Mouse (Mus musculus): ENCODE measurements around the gene Cdkn2d. TPM values are rescaled to one million over a fixed set of nuclear protein-coding genes. Genes with fewer than 3 reads are reported as not detected.
A peak's percentile ranks its signal among the peaks of the same experiment; 100 is the strongest.
"Not testable (repeated sequence)": the region's sequence is repeated elsewhere in the genome, so short reads cannot be mapped to it uniquely, and the experiment has no call there.

The Cdkn2d gene
- polyA plus RNA-seq, 1 experiment from 2014 or later, result 57.7 TPM

DNA sequence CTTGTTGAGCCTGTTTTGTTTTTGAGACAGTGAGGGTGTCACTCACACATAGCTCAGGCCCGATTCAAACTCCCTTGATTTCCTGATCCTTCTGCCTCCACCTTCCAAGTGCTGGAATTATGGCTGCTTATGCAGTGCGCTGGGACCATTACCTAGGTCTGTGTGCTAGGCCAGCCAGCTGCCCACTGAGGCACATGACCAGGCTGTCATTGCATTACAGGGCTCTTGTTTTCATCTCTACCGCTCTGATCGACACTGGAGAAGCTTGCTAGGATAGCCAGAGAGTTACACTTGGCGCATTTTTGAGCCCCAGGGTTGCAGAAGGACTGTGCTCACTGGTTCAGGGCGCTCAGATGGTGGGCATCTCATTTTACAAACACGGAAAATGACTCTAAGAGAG, 20.5 kb upstream of the Cdkn2d start:
- WGBS, result 14% methylated on average over 7 of the region's 7 CpGs
- peak overlapping the region; percentile 66 for H3K9ac ChIP-seq (ENCODE audit: low read length)
- no peaks in the 10 kb centered on the region for H3K9me3 ChIP-seq (ENCODE audit: control insufficient read depth, low read length)
- no peak overlapping the region for H3K27ac ChIP-seq (ENCODE audit: low read length)
- no peaks in the 10 kb centered on the region for H3K4me1 ChIP-seq (replicated peaks; ENCODE audit: control insufficient read depth, insufficient read depth, low read length)
- H3K27me3 ChIP-seq (ENCODE audit: control insufficient read depth, insufficient read depth, low read depth, low read length), result peaks cover 10% of the 10 kb centered on the region
- no peaks in the 10 kb centered on the region for H3K36me3 ChIP-seq (ENCODE audit: control insufficient read depth, insufficient read depth, low read length)
- peak overlapping the region; percentile 50 for H3K4me2 ChIP-seq (ENCODE audit: low read depth, low read length)
- peak overlapping the region; percentile 56 for H3K4me3 ChIP-seq (ENCODE audit: low read length)
- 0 out of 2 replicates have a peak, but pooled peaks have one; percentile 8 for ATAC-seq (ENCODE audit: low read depth)

DNA sequence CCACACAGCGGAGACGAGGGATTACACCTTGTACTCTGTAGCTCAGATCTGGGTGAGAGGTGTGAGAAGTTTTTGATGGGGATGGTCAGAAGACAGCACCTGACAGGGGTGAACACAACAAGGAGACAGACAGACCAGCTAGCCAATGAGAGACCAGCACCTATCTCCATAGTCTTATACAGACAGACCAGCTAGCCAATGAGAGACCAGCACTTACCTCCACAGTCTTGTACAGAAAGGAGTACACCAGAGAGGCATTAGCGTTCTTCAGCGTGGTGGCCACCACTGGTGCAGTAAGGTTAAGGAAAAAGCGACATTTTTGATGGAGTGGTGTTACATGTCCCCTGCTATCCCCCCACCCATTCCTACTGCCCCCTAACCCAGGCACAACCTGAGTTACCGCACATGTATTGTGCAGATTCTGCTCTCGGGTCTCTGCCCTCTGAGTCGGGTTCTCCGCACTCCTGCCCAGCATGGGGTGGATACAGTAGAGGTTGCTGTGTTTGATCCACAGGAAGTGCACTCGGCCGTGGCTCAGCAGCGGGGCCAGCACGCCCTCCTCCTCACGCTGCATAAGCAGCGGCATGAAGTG, 18.0 kb upstream of the Cdkn2d start:
- H3K4me3 ChIP-seq (ENCODE audit: low read length), result no peak overlapping the region
- no peak for ATAC-seq (ENCODE audit: low read depth)
- no peaks in the 10 kb centered on the region for H3K36me3 ChIP-seq (ENCODE audit: control insufficient read depth, insufficient read depth, low read length)
- H3K9ac ChIP-seq (ENCODE audit: low read length), result no peak overlapping the region
- H3K4me2 ChIP-seq (ENCODE audit: low read depth, low read length), result no peak overlapping the region
- no peak overlapping the region for H3K27ac ChIP-seq (ENCODE audit: low read length)
- no peaks in the 10 kb centered on the region for H3K9me3 ChIP-seq (ENCODE audit: control insufficient read depth, low read length)
- peaks cover 10% of the 10 kb centered on the region for H3K27me3 ChIP-seq (ENCODE audit: control insufficient read depth, insufficient read depth, low read depth, low read length)
- 54% methylated on average over 15 of the region's 15 CpGs for WGBS
- no peaks in the 10 kb centered on the region for H3K4me1 ChIP-seq (replicated peaks; ENCODE audit: control insufficient read depth, insufficient read depth, low read length)

DNA sequence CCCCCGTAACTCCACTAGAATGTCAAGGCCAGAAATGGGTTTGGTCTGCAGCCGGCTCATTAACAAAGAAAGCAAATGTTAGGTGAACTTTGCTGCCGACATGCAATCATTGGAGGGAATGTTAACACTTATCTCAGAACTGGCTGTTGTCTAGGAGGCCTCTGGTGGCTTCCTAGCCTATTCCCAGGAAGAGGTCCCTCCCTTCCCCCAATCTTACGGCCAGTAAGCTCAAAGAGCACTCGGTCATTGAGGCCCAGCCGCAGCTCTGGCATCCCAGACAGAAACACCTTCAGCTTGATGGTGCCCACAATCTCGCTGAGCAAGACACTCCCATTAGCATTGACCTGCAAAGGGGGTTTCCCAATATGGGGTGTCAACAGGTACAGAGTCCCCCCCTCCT, 13.9 kb upstream of the Cdkn2d start:
- Histone ChIP-seq H3K27ac (ENCODE audit: low read length) (no peak overlapping the region), H3K9ac (ENCODE audit: low read length) (no peak overlapping the region), H3K36me3 (ENCODE audit: control insufficient read depth, insufficient read depth, low read length) (no peaks in the 10 kb centered on the region), H3K4me3 (ENCODE audit: low read length) (no peak overlapping the region), H3K9me3 (ENCODE audit: control insufficient read depth, low read length) (peaks cover 2% of the 10 kb centered on the region), H3K27me3 (ENCODE audit: control insufficient read depth, insufficient read depth, low read depth, low read length) (no peaks in the 10 kb centered on the region), H3K4me1 (replicated peaks; ENCODE audit: control insufficient read depth, insufficient read depth, low read length) (no peaks in the 10 kb centered on the region), H3K4me2 (ENCODE audit: low read depth, low read length) (no peak overlapping the region)
- ATAC-seq (ENCODE audit: low read depth), result no peak
- 79% methylated on average over 7 of the region's 7 CpGs for WGBS

DNA sequence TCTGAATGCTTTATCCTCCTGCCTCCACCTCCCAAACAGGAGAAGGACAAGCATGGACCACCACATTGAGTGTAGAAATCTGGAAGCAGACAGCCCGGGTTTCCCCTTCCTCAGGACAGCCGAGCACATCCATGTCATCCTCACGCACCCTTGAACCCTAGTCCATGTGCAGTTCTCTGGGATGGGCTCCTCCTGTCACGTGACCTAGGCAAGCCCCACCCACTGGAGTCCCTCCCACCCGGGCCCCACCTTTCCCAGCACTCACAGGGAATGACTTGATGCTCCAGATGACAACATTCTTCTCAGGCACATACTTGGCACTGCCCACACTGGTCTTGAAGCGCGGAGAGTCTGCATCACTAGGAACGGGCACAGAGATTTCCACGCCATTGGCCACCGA, 7.8 kb upstream of the Cdkn2d start:
- Histone ChIP-seq H3K27ac (ENCODE audit: low read length) (no peak overlapping the region), H3K36me3 (ENCODE audit: control insufficient read depth, insufficient read depth, low read length) (no peaks in the 10 kb centered on the region), H3K27me3 (ENCODE audit: control insufficient read depth, insufficient read depth, low read depth, low read length) (no peaks in the 10 kb centered on the region), H3K4me2 (ENCODE audit: low read depth, low read length) (no peak overlapping the region), H3K4me1 (replicated peaks; ENCODE audit: control insufficient read depth, insufficient read depth, low read length) (no peaks in the 10 kb centered on the region), H3K4me3 (ENCODE audit: low read length) (no peak overlapping the region), H3K9me3 (ENCODE audit: control insufficient read depth, low read length) (peaks cover 2% of the 10 kb centered on the region), H3K9ac (ENCODE audit: low read length) (no peak overlapping the region)
- WGBS, result 72% methylated on average over 10 of the region's 10 CpGs
- no peak for ATAC-seq (ENCODE audit: low read depth)

DNA sequence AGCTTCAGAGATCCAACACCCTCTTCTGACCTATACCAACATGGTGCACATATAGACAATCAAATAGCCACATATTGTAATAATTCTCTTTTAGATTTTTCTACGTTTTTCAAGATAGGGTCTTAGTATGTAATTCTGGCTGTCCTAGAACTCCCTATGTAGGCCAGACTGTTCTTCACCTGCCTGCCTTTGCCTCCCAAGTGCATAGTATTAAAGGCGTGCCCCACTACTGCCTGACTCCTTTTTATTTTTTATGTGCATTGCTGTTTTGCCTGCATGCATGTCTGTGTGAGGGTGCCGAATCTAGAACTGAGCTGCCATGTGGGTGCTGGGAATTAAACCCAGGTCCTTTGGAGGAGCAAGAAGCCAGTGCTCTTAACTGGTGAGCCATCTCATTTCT, 1.1 kb upstream of the Cdkn2d start:
- WGBS, result 88% methylated on average over 3 of the region's 3 CpGs
- H3K9me3 ChIP-seq (ENCODE audit: control insufficient read depth, low read length), result no peaks in the 10 kb centered on the region
- H3K27ac ChIP-seq (ENCODE audit: low read length), result 0 out of 2 replicates have a peak overlapping the region, but pooled peaks have one; percentile 10
- no peak for ATAC-seq (ENCODE audit: low read depth)
- H3K4me3 ChIP-seq (ENCODE audit: low read length), result no peak overlapping the region; the same call in 1 of the 2 replicates
- no peaks in the 10 kb centered on the region for H3K36me3 ChIP-seq (ENCODE audit: control insufficient read depth, insufficient read depth, low read length)
- peak overlapping the region; percentile 61; the same call in 1 of the 2 replicates for H3K4me2 ChIP-seq (ENCODE audit: low read depth, low read length)
- H3K4me1 ChIP-seq (replicated peaks; ENCODE audit: control insufficient read depth, insufficient read depth, low read length), result peaks cover 20% of the 10 kb centered on the region
- H3K27me3 ChIP-seq (ENCODE audit: control insufficient read depth, insufficient read depth, low read depth, low read length), result no peaks in the 10 kb centered on the region
- H3K9ac ChIP-seq (ENCODE audit: low read length), result no peak overlapping the region

DNA sequence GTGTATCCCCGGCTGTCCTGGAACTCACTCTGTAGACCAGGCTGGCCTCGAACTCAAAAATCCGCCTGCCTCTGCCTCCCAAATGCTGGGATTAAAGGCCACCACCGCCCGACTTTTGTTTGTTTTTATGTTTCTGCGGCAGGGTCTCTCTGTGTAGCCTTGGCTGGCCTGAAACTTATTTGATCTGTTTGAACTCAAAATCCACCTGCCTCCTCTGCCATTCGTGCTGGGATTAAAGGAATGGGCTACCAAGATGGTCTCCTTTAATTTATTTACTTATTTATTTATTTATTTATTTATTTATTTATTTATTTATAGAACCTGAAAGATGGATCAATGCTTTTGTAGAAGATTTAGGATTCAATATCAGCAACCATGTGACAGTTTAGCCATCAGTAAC, 661 bp upstream of the Cdkn2d start:
- Histone ChIP-seq H3K27ac (ENCODE audit: low read length) (peak overlapping the region; percentile 92), H3K4me3 (ENCODE audit: low read length) (peak overlapping the region; percentile 75), H3K4me1 (replicated peaks; ENCODE audit: control insufficient read depth, insufficient read depth, low read length) (peaks cover 23% of the 10 kb centered on the region), H3K4me2 (ENCODE audit: low read depth, low read length) (peak overlapping the region; percentile 61), H3K9ac (ENCODE audit: low read length) (peak overlapping the region; percentile 68)
- H3K9me3 ChIP-seq (ENCODE audit: control insufficient read depth, low read length); H3K36me3 ChIP-seq (ENCODE audit: control insufficient read depth, insufficient read depth, low read length); ATAC-seq (ENCODE audit: low read depth); H3K27me3 ChIP-seq (ENCODE audit: control insufficient read depth, insufficient read depth, low read depth, low read length): not testable (repeated sequence)
- 10% methylated on average over 7 of the region's 7 CpGs for WGBS

DNA sequence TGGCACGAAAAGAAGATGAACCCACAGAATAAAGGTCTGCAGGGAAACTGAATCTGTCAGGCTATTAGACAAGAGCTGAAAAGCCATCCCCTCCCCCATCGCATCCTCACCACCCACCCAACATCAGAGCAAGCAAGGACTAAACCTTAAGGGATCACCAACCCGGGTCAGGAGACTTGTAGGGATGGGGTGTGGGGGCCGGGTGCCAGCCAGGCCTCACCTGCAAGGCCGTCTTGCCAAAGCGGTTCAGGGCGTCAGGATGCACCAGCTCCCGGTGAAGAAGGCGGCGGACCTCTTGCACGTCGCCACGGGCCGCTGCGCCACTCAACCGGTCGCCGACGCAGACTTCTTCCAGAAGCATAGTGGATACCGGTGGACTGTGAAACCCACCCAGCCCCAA, 618 bp downstream of the Cdkn2d start:
- under 1% methylated on average over 20 of the region's 20 CpGs for WGBS
- Histone ChIP-seq H3K4me2 (ENCODE audit: low read depth, low read length) (peak overlapping the region; percentile 58), H3K4me1 (replicated peaks; ENCODE audit: control insufficient read depth, insufficient read depth, low read length) (peaks cover 28% of the 10 kb centered on the region), H3K36me3 (ENCODE audit: control insufficient read depth, insufficient read depth, low read length) (no peaks in the 10 kb centered on the region), H3K27ac (ENCODE audit: low read length) (peak overlapping the region; percentile 65), H3K27me3 (ENCODE audit: control insufficient read depth, insufficient read depth, low read depth, low read length) (no peaks in the 10 kb centered on the region), H3K9ac (ENCODE audit: low read length) (peak overlapping the region; percentile 75), H3K9me3 (ENCODE audit: control insufficient read depth, low read length) (no peaks in the 10 kb centered on the region), H3K4me3 (ENCODE audit: low read length) (peak overlapping the region; percentile 75)
- ATAC-seq (ENCODE audit: low read depth), result no peak

DNA sequence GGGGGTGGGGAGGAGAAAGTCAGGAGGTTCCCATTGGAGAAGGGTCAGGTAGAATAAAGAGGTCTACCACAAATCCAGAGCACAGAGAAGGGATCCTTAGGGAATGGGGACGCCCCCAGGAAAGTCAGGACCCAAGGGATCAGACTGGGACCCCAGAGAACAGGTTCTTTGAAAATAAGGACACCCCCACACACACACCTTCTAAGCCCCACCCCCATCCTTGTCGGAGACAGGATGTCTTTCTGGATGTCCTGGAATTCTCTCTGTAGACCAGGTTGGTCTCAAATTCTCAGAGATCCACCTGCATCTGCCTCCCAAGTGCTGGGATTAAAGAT, 1.9 kb downstream of the Cdkn2d start:
- peaks cover 28% of the 10 kb centered on the region for H3K4me1 ChIP-seq (replicated peaks; ENCODE audit: control insufficient read depth, insufficient read depth, low read length)
- H3K4me3 ChIP-seq (ENCODE audit: low read length), result peak overlapping the region; percentile 75
- no peak overlapping the region for H3K9ac ChIP-seq (ENCODE audit: low read length)
- ATAC-seq (ENCODE audit: low read depth), result no peak
- WGBS, result 67% methylated on average over 2 of the region's 2 CpGs
- no peaks in the 10 kb centered on the region for H3K27me3 ChIP-seq (ENCODE audit: control insufficient read depth, insufficient read depth, low read depth, low read length)
- H3K9me3 ChIP-seq (ENCODE audit: control insufficient read depth, low read length), result no peaks in the 10 kb centered on the region
- H3K27ac ChIP-seq (ENCODE audit: low read length), result no peak overlapping the region
- 0 out of 2 replicates have a peak, but pooled peaks cover under 1% of the 10 kb centered on the region for H3K36me3 ChIP-seq (ENCODE audit: control insufficient read depth, insufficient read depth, low read length)
- H3K4me2 ChIP-seq (ENCODE audit: low read depth, low read length), result peak overlapping the region; percentile 74

DNA sequence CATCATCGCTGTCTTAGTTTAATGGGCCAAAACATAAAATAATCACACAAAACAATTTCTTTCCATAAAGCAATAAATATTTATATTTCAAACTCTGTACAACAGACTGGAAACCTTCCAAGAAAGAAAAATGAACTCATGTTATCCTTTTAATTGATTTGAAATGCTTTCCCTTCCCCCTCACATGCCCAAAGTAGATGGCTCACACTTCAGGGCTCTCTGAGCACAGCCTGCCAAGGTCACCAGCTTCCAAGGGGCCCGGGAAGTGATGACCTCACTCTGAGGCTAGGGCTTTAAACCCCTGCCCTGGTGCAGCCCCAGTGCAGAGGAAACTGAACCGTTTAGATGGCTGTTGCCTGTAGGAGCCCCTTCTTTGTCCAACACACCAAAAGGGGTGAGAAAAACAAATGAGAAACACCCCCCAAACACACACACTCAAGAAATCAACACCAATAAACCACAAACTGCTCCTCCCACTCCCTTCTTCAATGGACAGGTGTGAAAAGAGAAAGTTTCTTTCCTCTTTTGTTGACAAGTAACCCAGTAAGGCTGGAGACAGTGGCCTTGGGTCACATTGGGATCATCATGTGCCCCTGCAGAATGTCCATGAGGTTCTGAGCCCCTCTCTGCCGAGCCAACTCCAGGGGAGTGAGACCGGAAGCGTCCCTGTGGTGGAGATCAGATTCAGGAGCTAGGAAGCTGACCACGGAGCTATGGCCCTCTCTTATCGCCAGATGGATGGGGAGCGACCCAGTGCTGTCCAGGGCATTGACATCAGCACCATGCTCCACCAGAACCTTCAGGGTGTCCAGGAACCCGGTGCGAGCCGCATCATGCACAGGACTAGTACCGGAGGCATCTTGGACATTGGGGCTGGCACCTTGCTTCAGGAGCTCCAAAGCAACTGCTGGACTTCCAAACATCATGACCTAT, 2.5 kb downstream of the Cdkn2d start:
- Histone ChIP-seq H3K27ac (ENCODE audit: low read length) (peak overlapping the region; percentile 91), H3K9me3 (ENCODE audit: control insufficient read depth, low read length) (no peaks in the 10 kb centered on the region), H3K27me3 (ENCODE audit: control insufficient read depth, insufficient read depth, low read depth, low read length) (no peaks in the 10 kb centered on the region), H3K9ac (ENCODE audit: low read length) (peak overlapping the region; percentile 65), H3K4me1 (replicated peaks; ENCODE audit: control insufficient read depth, insufficient read depth, low read length) (peaks cover 28% of the 10 kb centered on the region), H3K4me2 (ENCODE audit: low read depth, low read length) (peak overlapping the region; percentile 74), H3K4me3 (ENCODE audit: low read length) (peak overlapping the region; percentile 85), H3K36me3 (ENCODE audit: control insufficient read depth, insufficient read depth, low read length) (peaks cover 6% of the 10 kb centered on the region; the same call in 1 of the 2 replicates)
- WGBS, result 70% methylated on average over 13 of the region's 13 CpGs
- no peak for ATAC-seq (ENCODE audit: low read depth)
